Mouse (Mus musculus): ENCODE results near the gene Gm9918.
"Not testable (repeated sequence)": the region's sequence is repeated elsewhere in the genome, so short reads cannot be mapped to it uniquely, and the experiment has no call there.

Gene Gm9918

GRCm38 (mm10) chr15:102270274-102270960 lies at the start of gene Gm9918:
Gm9918 (plus strand) TSS chr15:102270563.
- DNase-seq (ENCODE audit: low spot score in 2 of 2): no peak

- no peak for DNase-seq (ENCODE audit: low spot score in 2 of 2)
Observed at GRCm38 (mm10) chr15:102222386-102222785, 48.0 kb upstream of the Gm9918 start.

DNA sequence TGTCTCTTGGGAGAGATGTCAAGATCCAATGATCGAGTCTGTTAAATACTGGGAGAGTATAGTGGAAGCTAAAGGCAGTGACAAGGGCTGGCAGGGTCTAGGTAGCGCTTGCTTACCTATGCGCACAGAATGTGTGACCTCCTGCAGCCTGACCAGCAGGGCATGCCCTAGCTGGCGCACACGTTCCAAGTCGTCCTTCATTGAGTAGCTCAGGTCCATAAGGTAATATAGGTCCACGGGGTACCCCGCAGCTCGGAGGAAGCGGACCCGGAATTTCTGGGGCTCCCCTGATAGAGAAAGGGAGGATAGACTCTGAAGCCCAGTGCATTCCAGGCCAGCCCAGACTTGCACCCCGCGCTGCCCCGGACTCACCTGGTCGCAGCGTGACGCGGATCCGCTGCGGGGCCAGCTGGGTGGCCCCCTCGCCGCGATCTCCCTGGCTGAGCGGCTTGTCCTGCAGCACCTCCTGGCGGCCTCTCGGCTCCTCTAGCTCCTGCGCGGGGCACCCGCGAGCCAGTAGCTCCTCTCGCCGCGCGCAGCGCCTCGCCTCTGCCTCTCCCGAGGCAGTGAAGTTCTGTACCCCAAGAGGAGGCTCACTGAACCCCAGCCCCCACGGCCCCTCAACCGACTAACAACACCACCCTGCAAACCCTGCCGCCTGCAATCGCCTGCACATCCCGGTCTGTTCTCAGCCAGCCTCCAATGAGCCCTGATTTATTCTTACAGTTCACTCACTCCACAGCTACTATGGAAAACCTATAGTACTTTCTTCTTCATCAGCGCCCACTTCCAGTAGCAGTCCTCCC lies 46.0 kb upstream of the Gm9918 start:
- DNase-seq (ENCODE audit: low spot score in 2 of 2): peak; percentile 70 to 86

DNA sequence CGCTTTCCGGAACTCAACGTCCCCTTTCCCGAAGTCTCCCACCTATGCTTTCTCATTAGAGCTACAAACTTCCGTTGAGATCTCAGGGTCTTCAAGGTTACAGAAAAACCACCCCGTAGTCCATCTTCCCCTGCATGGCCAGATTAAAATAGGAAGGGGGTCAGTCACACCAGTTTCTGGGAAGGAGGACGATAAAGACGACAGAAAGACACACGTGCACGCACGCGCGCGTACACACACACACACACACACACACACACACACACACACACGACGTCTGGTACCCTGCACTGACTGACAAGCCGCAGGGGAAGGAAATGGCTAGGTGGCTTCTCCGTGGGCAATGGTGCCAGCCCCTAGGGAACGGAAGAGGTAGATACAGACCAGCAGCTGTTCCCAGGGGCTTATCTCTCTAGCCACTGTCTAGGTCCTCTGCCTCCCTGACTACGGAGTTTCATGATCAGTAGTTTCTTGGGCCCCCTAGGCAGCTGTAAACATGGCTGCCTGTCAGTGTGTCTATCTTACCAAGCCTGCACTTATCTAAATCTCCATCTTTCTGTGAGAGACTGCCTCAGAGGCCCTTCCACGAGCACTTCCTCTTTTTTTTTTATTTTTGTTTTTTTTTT lies 45.3 kb upstream of the Gm9918 start:
- DNase-seq (ENCODE audit: low spot score in 2 of 2): peak; percentile 46 to 69

DNA sequence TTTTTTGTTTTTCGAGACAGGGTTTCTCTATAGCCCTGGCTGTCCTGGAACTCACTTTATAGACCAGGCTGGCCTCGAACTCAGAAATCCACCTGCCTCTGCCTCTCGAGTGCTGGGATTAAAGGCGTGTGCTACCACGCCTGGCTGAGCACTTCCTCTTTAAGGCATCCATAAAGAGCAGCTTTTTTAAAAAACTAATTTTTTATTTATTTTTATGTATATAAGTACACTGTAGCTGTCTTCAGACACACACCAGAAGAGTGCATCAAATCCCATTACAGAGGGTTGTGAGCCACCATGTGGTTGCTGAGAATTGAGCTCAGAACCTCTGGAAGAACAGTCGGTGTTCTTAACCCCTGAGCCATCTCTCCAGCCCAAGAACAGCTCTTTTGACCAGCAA lies 44.7 kb upstream of the Gm9918 start:
- DNase-seq (ENCODE audit: low spot score in 2 of 2): not testable (repeated sequence)

DNA sequence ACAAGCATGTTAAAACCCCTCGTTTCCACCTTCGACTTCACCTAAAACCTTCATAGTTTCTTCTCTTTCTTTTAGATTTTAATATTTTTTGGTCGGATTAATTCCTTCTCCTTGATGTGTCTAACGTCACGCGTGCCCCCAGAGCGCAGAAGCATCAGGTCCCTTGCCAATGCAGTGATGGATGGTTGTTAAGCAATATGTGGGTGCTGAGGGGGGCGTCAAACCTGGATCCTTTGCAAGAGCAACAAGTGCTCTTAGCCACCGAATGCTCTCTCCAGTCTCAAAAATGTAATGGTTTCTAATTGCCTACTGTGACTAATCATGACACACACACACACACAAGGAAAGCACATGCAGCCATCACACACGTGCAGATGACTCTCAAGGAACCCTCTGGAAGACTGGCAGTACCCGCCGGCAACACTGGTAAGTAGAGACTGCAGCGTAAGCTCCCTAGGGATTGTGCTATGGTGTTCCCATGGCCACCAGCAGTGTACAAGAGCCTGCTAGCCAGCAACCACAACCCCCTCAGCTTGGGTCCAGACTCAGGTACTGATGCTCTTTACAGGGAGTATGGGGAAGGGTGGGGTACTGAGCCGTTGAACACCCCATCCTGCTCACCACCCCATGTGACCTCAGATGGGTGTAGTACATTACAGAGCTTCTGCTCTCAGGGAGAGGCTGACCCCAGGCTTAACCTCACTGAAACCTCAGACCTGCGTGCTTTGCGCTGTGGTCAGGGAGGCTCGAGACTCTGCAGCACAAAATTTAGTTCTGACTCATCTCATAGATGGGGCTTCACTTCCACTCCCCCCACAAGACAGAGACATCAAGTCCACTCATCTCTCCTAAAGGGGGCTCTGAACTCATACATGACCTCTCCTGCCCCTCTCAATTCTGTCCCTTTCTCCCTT lies 39.7 kb upstream of the Gm9918 start:
- no peak for DNase-seq (ENCODE audit: low spot score in 2 of 2)

- DNase-seq (ENCODE audit: low spot score in 2 of 2): peak in 1 of 2 experiments; percentile 72
Observed at GRCm38 (mm10) chr15:102231748-102232147, 38.6 kb upstream of the Gm9918 start, which contains the start of gene Itgb7. Itgb7 (minus strand) TSS chr15:102231944.

DNA sequence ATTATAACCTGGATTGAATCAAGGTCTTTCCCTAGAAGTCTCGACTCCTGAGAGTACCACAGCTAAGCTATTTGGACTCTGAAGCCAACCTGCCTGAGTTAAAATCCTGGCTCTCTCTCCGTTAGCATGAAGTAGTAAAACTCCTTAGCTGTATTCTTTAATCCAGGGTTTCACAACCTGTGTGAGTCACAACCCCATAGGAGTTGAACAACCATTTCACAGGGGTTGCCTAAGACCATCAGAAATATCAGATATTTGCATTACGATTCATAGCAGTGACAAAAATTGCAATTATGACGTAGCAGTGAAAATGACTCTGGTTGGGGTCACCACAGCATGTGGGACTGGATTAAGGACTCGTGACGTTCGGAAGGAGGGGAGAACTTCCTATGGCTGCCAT lies 37.6 kb upstream of the Gm9918 start:
- DNase-seq (ENCODE audit: low spot score in 2 of 2): no peak

DNA sequence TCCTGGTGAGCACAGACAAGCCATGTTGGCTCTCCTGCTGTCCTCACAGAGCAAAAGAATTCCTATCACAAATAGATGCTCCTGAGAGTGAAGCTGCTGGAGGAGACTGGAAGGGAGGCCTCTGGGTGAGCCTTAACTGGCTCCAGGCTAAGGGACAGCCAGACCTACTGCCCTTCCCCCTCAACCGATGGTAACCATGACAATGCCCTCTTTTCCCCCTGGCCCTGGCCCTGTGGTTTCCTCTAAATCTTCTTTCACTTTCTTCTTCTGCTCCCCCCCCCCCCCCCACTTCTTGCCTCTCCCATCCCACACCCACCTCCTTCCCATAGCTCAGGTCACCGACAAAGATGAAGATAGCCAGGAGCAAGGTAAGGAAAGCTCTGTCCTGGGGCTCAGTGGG lies 36.5 kb upstream of the Gm9918 start:
- DNase-seq (ENCODE audit: low spot score in 2 of 2): no peak

DNA sequence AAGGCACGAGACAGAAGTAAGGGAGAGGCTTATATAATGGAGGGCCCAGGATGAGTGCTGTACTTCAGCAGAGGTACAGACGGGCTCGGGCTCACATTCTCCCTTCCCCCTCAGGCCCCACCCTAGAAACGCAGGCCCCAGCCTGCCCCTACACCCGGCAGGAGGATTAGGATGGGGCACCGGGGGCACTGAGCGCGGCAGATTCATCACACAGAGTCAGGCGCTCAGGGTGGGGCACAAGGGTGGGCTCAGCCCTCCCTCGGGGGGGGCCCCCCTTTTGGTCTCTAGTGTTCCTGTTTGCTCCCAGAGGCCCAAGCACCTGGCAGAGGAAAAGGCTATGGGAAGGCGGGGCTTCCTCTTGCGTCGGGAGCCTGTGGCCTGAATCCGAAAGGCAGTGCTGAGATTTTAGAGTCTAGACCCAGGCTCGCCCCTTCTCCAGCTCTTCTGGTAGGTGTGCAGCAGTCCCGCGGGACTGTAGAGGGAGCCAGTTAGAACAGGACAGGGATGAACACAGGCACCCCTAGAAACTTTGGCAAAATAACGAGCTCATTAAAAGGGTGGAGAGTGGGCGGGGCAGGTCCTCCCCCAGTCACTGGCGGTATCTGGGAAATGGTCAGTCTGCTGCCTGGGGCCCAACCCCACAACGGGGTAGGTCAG lies 34.9 kb upstream of the Gm9918 start:
- DNase-seq (ENCODE audit: low spot score in 2 of 2): no peak

DNA sequence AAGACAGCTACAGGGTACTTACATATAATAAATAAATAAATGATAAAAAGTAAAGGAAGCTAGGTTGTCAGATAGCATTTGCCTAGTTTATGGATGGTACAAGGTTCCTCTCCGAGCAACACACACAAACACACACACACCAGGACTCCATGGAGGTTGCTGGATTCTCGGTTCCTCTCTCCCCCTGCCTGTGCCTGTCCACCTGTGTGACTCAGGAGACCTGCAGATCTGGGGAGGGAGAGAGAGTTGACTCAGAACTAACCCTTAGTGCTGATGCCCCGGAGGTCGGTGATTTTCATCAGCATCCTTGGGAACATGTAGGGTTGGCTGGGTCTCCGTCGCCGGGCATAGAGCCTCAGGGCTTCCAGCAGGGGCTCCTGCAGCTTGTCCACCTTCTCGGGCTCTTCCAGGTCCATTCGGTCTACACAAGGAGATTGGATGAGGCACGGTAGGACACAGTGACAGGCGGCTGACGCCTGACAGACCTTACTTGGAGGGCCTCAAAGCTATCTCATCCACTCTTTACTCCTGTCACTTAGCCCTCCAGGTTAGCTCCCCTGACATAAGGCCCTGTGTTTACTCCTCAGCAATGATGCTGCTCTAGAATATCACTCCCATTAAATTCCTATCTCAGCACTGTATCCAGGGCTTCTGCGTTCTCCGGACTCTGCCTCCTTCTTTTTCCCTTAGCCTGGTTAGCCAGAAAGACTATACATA lies 31.7 kb upstream of the Gm9918 start:
- no peak for DNase-seq (ENCODE audit: low spot score in 2 of 2)

DNA sequence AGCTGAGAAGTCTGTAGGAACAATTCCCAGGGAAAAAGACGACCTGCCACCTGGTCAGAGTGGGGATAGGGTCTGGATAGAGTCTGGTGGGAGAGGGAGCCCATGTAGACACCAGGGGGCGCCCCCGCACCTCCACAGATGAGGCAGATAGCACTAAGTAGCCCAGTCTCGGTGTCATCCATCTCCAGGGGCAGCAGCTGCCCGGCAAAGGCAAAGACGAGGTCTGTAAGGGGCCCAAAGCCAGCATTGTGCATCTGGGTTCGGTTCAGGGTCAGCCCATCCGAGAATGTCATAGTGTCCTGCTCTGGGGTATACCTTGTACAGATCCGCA lies 31.1 kb upstream of the Gm9918 start:
- peak; percentile 56 to 87 for DNase-seq (ENCODE audit: low spot score in 2 of 2)

GRCm38 (mm10) chr15:102239851-102240250 lies 30.5 kb upstream of the Gm9918 start:
- DNase-seq (ENCODE audit: low spot score in 2 of 2): no peak

- no peak for DNase-seq (ENCODE audit: low spot score in 2 of 2)
Observed at GRCm38 (mm10) chr15:102240607-102241006, 29.8 kb upstream of the Gm9918 start.

DNA sequence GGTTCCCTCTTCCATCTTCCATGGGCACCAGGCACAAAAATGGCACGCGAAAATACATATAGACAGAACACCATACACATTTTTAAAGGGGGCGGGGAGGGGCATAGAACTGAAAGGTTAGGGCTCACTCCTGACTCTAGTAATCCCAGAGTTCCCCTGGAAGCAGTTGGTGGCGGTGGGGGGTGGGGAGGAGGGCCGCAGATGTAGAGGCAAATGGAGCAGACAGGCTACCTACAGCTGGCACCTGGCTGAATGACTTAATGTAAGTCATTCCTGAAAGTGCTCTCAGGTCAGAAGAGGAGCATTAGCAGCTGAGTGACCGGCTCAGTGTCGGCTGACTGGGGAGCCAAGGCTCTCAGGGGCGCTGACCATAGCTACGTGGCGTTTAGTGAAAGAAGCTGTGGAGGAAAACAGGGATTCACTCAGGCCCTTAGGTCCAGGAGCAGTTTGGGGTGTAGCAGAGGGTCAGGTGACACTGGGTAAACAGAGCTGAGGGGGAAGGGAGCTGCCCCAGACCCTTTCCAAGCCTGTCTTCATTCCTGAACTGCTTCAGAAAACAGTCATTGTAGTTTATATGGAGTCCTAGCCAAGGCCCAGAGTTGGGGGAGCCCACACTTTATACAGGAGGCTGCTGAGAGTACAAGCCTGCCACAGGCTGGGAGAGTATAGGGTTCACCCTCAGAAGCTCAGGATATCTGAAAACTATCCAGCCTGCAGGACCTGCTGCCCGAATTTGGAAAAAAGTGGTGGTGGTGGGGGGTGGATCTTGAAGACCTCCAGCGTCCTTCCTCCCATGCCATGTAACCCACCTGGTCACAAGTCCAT lies 27.7 kb upstream of the Gm9918 start:
- DNase-seq (ENCODE audit: low spot score in 2 of 2): no peak

GRCm38 (mm10) chr15:102243229-102244190 lies 26.9 kb upstream of the Gm9918 start:
- peak in 1 of 2 experiments; percentile 68 for DNase-seq (ENCODE audit: low spot score in 2 of 2)

DNA sequence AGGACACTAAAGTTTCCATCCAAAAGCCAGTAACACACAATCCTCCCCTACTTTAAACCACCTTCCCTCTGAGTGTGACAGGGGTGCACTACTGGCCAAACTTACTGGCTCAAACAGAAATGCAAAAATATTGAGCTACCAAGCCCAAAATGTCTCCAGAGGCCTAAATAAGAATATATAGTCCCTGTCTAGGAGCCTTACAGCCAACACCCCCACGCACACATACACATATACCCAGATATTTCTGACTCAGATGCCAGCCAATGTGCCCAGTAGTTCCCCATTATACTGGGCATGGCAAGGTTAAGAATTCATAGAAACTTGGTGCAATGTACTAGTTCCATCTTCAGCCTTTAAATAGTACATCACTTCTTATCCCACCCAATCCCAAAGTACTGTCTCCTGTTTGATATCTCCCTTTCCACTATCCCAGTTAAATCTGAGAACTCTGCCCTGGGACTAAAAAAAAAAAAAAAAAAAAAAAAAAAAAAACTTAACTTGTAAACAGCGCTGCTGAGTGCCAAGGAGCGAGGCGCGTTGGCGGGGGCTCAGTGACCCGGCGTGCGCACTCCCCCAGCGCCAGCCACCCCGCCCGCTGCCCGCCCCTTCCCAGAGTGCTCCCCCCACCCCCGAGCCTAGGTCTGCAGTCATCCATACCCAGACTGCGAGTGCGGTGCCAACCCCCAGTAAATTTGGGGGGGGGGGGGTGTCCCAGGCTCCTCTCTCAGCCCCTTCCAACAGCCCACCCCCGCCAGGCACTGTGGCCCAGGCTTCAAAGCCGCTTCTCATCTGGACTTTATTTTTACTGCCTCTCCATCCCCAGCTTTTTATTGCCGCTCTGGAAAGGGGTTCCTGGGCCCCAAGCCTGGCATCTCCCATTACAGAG lies 25.8 kb upstream of the Gm9918 start:
- no peak for DNase-seq (ENCODE audit: low spot score in 2 of 2)

Data from spleen, postnatal 10 days (tissue).